Mouse (Mus musculus): ENCODE data around the gene Iqschfp. TPM values are rescaled to one million over a fixed set of nuclear protein-coding genes. Genes with fewer than 3 reads are reported as not detected.

The Iqschfp gene
- polyA plus RNA-seq, 1 experiment = 1.2 TPM

GRCm38 (mm10) chr3:68633577-68633976 lies 741.5 kb downstream of the Iqschfp start:
- Histone ChIP-seq H3K4me3 (replicated peaks; ENCODE audit: insufficient read depth, low read depth, low read length) (no peak overlapping the region), H3K4me1 (ENCODE audit: control insufficient read depth, insufficient read depth, low read length) (no peaks in the 10 kb centered on the region), H3K27ac (ENCODE audit: insufficient read depth, low read length) (no peak overlapping the region), H3K27me3 (ENCODE audit: control insufficient read depth, insufficient read depth, low read length) (no peaks in the 10 kb centered on the region)
- TF ChIP-seq CTCF (IDR thresholded peaks at IDR 0.05; ENCODE audit: borderline replicate concordance, insufficient read depth, low read depth, low read length) (no peak), POLR2A (IDR thresholded peaks at IDR 0.05; ENCODE audit: borderline replicate concordance, insufficient read depth, low read length) (no peak)
- no peak for DNase-seq
- 96% methylated on average over 4 of the region's 4 CpGs for WGBS

- no peak overlapping the region for H3K4me3 ChIP-seq (replicated peaks; ENCODE audit: insufficient read depth, low read depth, low read length)
- DNase-seq = no peak
- 36% methylated on average over 7 of the region's 7 CpGs for WGBS
- no peaks in the 10 kb centered on the region for H3K27me3 ChIP-seq (ENCODE audit: control insufficient read depth, insufficient read depth, low read length)
- TF ChIP-seq POLR2A (IDR thresholded peaks at IDR 0.05; ENCODE audit: borderline replicate concordance, insufficient read depth, low read length) (no peak), CTCF (IDR thresholded peaks at IDR 0.05; ENCODE audit: borderline replicate concordance, insufficient read depth, low read depth, low read length) (no peak)
- H3K4me1 ChIP-seq (ENCODE audit: control insufficient read depth, insufficient read depth, low read length) = no peaks in the 10 kb centered on the region
- no peak overlapping the region for H3K27ac ChIP-seq (ENCODE audit: insufficient read depth, low read length)
Measured at GRCm38 (mm10) chr3:68637960-68638359, 745.9 kb downstream of the Iqschfp start.

- TF ChIP-seq POLR2A (IDR thresholded peaks at IDR 0.05; ENCODE audit: borderline replicate concordance, insufficient read depth, low read length) (no peak), CTCF (IDR thresholded peaks at IDR 0.05; ENCODE audit: borderline replicate concordance, insufficient read depth, low read depth, low read length) (no peak)
- no peak for DNase-seq
- 96% methylated on average over 1 of the region's 1 CpGs for WGBS
Measured at GRCm38 (mm10) chr3:68638703-68639102, 746.7 kb downstream of the Iqschfp start.

GRCm38 (mm10) chr3:68642935-68643334 lies 750.9 kb downstream of the Iqschfp start:
- TF ChIP-seq POLR2A (IDR thresholded peaks at IDR 0.05; ENCODE audit: borderline replicate concordance, insufficient read depth, low read length) = no peak
- no peak for TF ChIP-seq CTCF (IDR thresholded peaks at IDR 0.05; ENCODE audit: borderline replicate concordance, insufficient read depth, low read depth, low read length)
- Histone ChIP-seq H3K27ac (ENCODE audit: insufficient read depth, low read length) (no peak overlapping the region), H3K27me3 (ENCODE audit: control insufficient read depth, insufficient read depth, low read length) (no peaks in the 10 kb centered on the region), H3K4me3 (replicated peaks; ENCODE audit: insufficient read depth, low read depth, low read length) (no peak overlapping the region), H3K4me1 (ENCODE audit: control insufficient read depth, insufficient read depth, low read length) (no peaks in the 10 kb centered on the region)
- 84% methylated on average over 7 of the region's 7 CpGs for WGBS
- no peak for DNase-seq

More at GRCm38 (mm10) chr3:68638703-68639102, 746.7 kb downstream of the Iqschfp start:
- no peak overlapping the region for H3K4me3 ChIP-seq (replicated peaks; ENCODE audit: insufficient read depth, low read depth, low read length)
- no peaks in the 10 kb centered on the region for H3K4me1 ChIP-seq (ENCODE audit: control insufficient read depth, insufficient read depth, low read length)
- H3K27ac ChIP-seq (ENCODE audit: insufficient read depth, low read length) = no peak overlapping the region
- no peaks in the 10 kb centered on the region for H3K27me3 ChIP-seq (ENCODE audit: control insufficient read depth, insufficient read depth, low read length)

GRCm38 (mm10) chr3:68646387-68647130 lies 754.5 kb downstream of the Iqschfp start:
- no peak overlapping the region for H3K4me3 ChIP-seq (replicated peaks; ENCODE audit: insufficient read depth, low read depth, low read length)
- TF ChIP-seq CTCF (IDR thresholded peaks at IDR 0.05; ENCODE audit: borderline replicate concordance, insufficient read depth, low read depth, low read length) (no peak), POLR2A (IDR thresholded peaks at IDR 0.05; ENCODE audit: borderline replicate concordance, insufficient read depth, low read length) (no peak)
- 86% methylated on average over 6 of the region's 6 CpGs for WGBS
- no peak overlapping the region for H3K27ac ChIP-seq (ENCODE audit: insufficient read depth, low read length)
- no peaks in the 10 kb centered on the region for H3K4me1 ChIP-seq (ENCODE audit: control insufficient read depth, insufficient read depth, low read length)
- H3K27me3 ChIP-seq (ENCODE audit: control insufficient read depth, insufficient read depth, low read length) = no peaks in the 10 kb centered on the region
- no peak for DNase-seq

GRCm38 (mm10) chr3:68647282-68647681 lies 755.2 kb downstream of the Iqschfp start:
- Histone ChIP-seq H3K27me3 (ENCODE audit: control insufficient read depth, insufficient read depth, low read length) (no peaks in the 10 kb centered on the region), H3K27ac (ENCODE audit: insufficient read depth, low read length) (no peak overlapping the region), H3K4me3 (replicated peaks; ENCODE audit: insufficient read depth, low read depth, low read length) (no peak overlapping the region), H3K4me1 (ENCODE audit: control insufficient read depth, insufficient read depth, low read length) (no peaks in the 10 kb centered on the region)
- DNase-seq = no peak
- WGBS = 89% methylated on average over 3 of the region's 3 CpGs
- TF ChIP-seq POLR2A (IDR thresholded peaks at IDR 0.05; ENCODE audit: borderline replicate concordance, insufficient read depth, low read length) (no peak), CTCF (IDR thresholded peaks at IDR 0.05; ENCODE audit: borderline replicate concordance, insufficient read depth, low read depth, low read length) (no peak)

GRCm38 (mm10) chr3:68650251-68650650 lies 758.2 kb downstream of the Iqschfp start:
- TF ChIP-seq CTCF (IDR thresholded peaks at IDR 0.05; ENCODE audit: borderline replicate concordance, insufficient read depth, low read depth, low read length) = no peak
- no peak for TF ChIP-seq POLR2A (IDR thresholded peaks at IDR 0.05; ENCODE audit: borderline replicate concordance, insufficient read depth, low read length)
- Histone ChIP-seq H3K4me1 (ENCODE audit: control insufficient read depth, insufficient read depth, low read length) (no peaks in the 10 kb centered on the region), H3K27me3 (ENCODE audit: control insufficient read depth, insufficient read depth, low read length) (no peaks in the 10 kb centered on the region), H3K4me3 (replicated peaks; ENCODE audit: insufficient read depth, low read depth, low read length) (no peak overlapping the region), H3K27ac (ENCODE audit: insufficient read depth, low read length) (no peak overlapping the region)
- 91% methylated on average over 3 of the region's 3 CpGs for WGBS
- no peak for DNase-seq
